Mouse (Mus musculus) heart, postnatal 0 days (tissue): ENCODE results near the gene Xrcc2.

Experiments
- CTCF ChIP-seq: IDR thresholded peaks from 2 replicates; pipeline ENCODE4 v1.5.1; 2016; ENCODE audit warnings: antibody characterized with exemption, control low read depth, low read depth
- EP300 ChIP-seq: IDR thresholded peaks from 2 replicates; pipeline ENCODE4 v1.6.1; 2016; ENCODE audit warnings: antibody characterized with exemption, low read depth

DNA sequence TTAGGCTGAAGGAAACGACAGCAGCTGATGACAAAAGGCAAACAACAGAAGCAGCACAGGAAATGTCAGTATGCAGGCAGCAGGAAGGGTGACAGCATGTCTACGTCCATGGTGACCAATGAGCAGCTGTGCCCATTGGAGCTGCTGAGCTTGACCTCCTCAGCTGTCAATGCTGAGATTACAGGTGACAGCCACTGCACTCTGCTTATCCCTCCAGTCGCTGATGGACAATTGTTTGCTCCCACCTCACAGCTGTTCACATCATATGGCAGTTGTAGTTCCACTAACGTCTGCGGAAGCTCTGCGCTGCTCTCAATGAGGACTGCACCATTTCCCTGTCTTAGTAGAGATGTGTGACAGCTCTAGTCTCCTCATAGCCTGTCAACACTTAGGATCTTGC lies 9.8 kb downstream of the Xrcc2 start:
- TF ChIP-seq EP300: no peak
- no peak for TF ChIP-seq CTCF
